Mouse (Mus musculus): Measurements from ENCODE around the gene Neurod1.

The Neurod1 gene

GRCm38 (mm10) chr2:79456575-79457349 is at the start of gene Neurod1, which contains the start of gene Cerkl:
TSS of gene Neurod1 (minus strand) at chr2:79456751.
TSS of gene Cerkl (minus strand) at chr2:79456785.
- DNase-seq: peak; percentile 95

- DNase-seq: peak; percentile 82
Observed at GRCm38 (mm10) chr2:79498990-79499755, 42.6 kb upstream of the Neurod1 start.

- no peak for DNase-seq
Observed at GRCm38 (mm10) chr2:79485127-79485526, 28.6 kb upstream of the Neurod1 start.

GRCm38 (mm10) chr2:79482511-79482910 is 26.0 kb upstream of the Neurod1 start:
- peak; percentile 52 for DNase-seq

GRCm38 (mm10) chr2:79462411-79462810 is 5.9 kb upstream of the Neurod1 start:
- peak; percentile 40 for DNase-seq

- peak; percentile 73 for DNase-seq
Observed at GRCm38 (mm10) chr2:79461861-79462260, 5.3 kb upstream of the Neurod1 start.

- no peak for DNase-seq
Observed at GRCm38 (mm10) chr2:79460586-79460985, 4.0 kb upstream of the Neurod1 start.

GRCm38 (mm10) chr2:79460107-79460506 is 3.6 kb upstream of the Neurod1 start:
- DNase-seq: no peak

GRCm38 (mm10) chr2:79459061-79460045 is 2.8 kb upstream of the Neurod1 start:
- DNase-seq: peak; percentile 76

GRCm38 (mm10) chr2:79457932-79458331 is 1.4 kb upstream of the Neurod1 start:
- no peak for DNase-seq

GRCm38 (mm10) chr2:79457434-79457833 is 883 bp upstream of the Neurod1 start:
- DNase-seq: peak; percentile 52

- DNase-seq: peak; percentile 50
Observed at GRCm38 (mm10) chr2:79455646-79456045, 905 bp downstream of the Neurod1 start.

GRCm38 (mm10) chr2:79454786-79455446 is 1.6 kb downstream of the Neurod1 start:
- peak; percentile 79 for DNase-seq

GRCm38 (mm10) chr2:79453901-79454781 is 2.4 kb downstream of the Neurod1 start:
- DNase-seq: peak; percentile 72

GRCm38 (mm10) chr2:79451438-79451837 is 5.1 kb downstream of the Neurod1 start:
- DNase-seq: no peak

- DNase-seq: no peak
Observed at GRCm38 (mm10) chr2:79450684-79451394, 5.7 kb downstream of the Neurod1 start.

- DNase-seq: peak; percentile 52
Observed at GRCm38 (mm10) chr2:79449371-79449770, 7.2 kb downstream of the Neurod1 start.

- DNase-seq: no peak
Observed at GRCm38 (mm10) chr2:79447198-79447597, 9.4 kb downstream of the Neurod1 start.

- peak; percentile 38 for DNase-seq
Observed at GRCm38 (mm10) chr2:79443861-79444620, 12.5 kb downstream of the Neurod1 start.

- DNase-seq: peak; percentile 80
Observed at GRCm38 (mm10) chr2:79443401-79443800, 13.2 kb downstream of the Neurod1 start.

Data from cerebellum, adult 8-10 months (tissue).